ENCODE assay signal across 8 mouse cellular contexts in the genomic region with DNA sequence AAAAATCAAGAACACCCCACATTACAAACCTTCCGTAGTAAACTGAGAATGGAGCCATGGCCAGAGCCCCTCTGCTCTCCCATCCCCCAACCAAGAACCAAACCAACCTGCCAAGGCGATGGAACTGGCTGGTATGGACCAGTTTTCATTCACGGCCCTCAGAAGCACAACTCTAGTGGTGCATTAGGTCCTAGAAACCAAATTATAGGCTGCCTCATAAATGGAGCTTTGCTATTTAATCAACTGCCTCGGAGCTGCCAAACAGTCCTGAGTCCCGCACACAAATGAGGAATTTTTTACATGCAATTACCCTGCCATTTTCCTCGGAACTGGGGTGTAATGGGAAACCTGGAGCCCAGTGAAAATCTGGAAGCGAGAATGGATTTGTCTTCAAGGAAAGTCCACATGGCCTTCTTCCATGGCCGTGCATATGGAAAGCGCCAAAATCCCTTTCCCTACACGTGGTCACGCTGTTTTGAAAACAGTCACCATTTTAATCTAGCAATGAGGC. TPM values are rescaled to one million over a fixed set of nuclear protein-coding genes. Genes with fewer than 3 reads are reported as not detected.
DNase-seq lines count a peak whose midpoint lies in the region; ATAC-seq lines count a peak whose summit lies in the region.

No protein-coding gene starts in this region.

- H3K4me3 ChIP-seq in embryonic facial prominence, embryonic 10.5 days: peak overlapping the region; percentile 92
- H3K4me3 ChIP-seq in neural tube, embryonic 15.5 days (replicated peaks): peak overlapping the region; percentile 96

- no peak for ATAC-seq in neural tube, embryonic 15.5 days (ENCODE audit: low FRiP score)
- ATAC-seq in megakaryocyte progenitor cell, adult 5-6 weeks (replicated peaks; ENCODE audit: poor library complexity): no peak
- no peak for ATAC-seq in inflammation-experienced regulatory T-cells, adult 6 months

- peak; percentile 26 for DNase-seq in kidney, adult 11 months
- DNase-seq in kidney, postnatal 14 days: no peak
- DNase-seq in ES-CJ7 (ENCODE audit: low read depth, low spot score): peak; percentile 73
- DNase-seq in embryonic facial prominence, embryonic 10.5 days (ENCODE audit: low spot score): peak; percentile 54
- DNase-seq in kidney, postnatal 4 days: peak; percentile 15 to 47

- peak overlapping the region; percentile 94 for H3K4me2 ChIP-seq in neural tube, embryonic 15.5 days

- H3K27me3 ChIP-seq in embryonic facial prominence, embryonic 10.5 days (replicated peaks; ENCODE audit: low read depth, poor library complexity, severe bottlenecking): no peaks in the 10 kb centered on the region
- H3K27me3 ChIP-seq in neural tube, embryonic 15.5 days (replicated peaks): no peaks in the 10 kb centered on the region

- H3K27ac ChIP-seq in embryonic facial prominence, embryonic 10.5 days (replicated peaks): peak overlapping the region; percentile 100
- peak overlapping the region; percentile 100 for H3K27ac ChIP-seq in neural tube, embryonic 15.5 days (replicated peaks)

- H3K4me1 ChIP-seq in embryonic facial prominence, embryonic 10.5 days: peaks cover 40% of the 10 kb centered on the region
- peaks cover 22% of the 10 kb centered on the region for H3K4me1 ChIP-seq in neural tube, embryonic 15.5 days

- 2% methylated on average over 11 of the region's 11 CpGs for WGBS in embryonic facial prominence, embryonic 10.5 days
- WGBS in neural tube, embryonic 15.5 days: 1% methylated on average over 11 of the region's 11 CpGs

- H3K36me3 ChIP-seq in embryonic facial prominence, embryonic 10.5 days (replicated peaks): 0 out of 2 replicates have a peak, but pooled peaks cover 7% of the 10 kb centered on the region
- no peaks in the 10 kb centered on the region for H3K36me3 ChIP-seq in neural tube, embryonic 15.5 days

- no peaks in the 10 kb centered on the region for H3K9me3 ChIP-seq in embryonic facial prominence, embryonic 10.5 days
- H3K9me3 ChIP-seq in neural tube, embryonic 15.5 days (replicated peaks): no peaks in the 10 kb centered on the region

- H3K9ac ChIP-seq in neural tube, embryonic 15.5 days (replicated peaks): peak overlapping the region; percentile 63

RNA-seq across cellular contexts. Expression of a gene that starts 0.7 kb away (rescaled TPM):
- polyA plus RNA-seq in embryonic facial prominence, embryonic 10.5 days (2016; fragmentation: Nextera tagmentation; extraction: Ambion mirVana): 38.9 and 40.0 TPM in 2 replicates
- 26.9 and 28.7 TPM in 2 replicates for polyA plus RNA-seq in neural tube, embryonic 15.5 days (2015; fragmentation: Nextera tagmentation; extraction: Ambion mirVana)
- 106 and 108 TPM in 2 replicates for total RNA-seq in megakaryocyte progenitor cell, adult 5-6 weeks (2015)
- total RNA-seq in megakaryocyte progenitor cell, adult 5-6 weeks (2017): 27.0 and 30.0 TPM in 2 replicates
- polyA plus RNA-seq in inflammation-experienced regulatory T-cells, adult 6 months (2017; shearing (Covaris generic)): 10 to 100 TPM; 56.9 to 94.8 (median 76.7) TPM
